In genomic region chr17:27968033-27968750, GRCm38 (mm10) we compare ENCODE assay signal across 15 mouse cellular contexts. TPM values are rescaled to one million over a fixed set of nuclear protein-coding genes. Genes with fewer than 3 reads are reported as not detected.
DNase-seq lines count a peak whose midpoint lies in the region; ATAC-seq and TF ChIP-seq lines count a peak whose summit lies in the region.
"Had no signal": no experiment of that assay in that cellular context is flagged by ENCODE, and none has a peak within 500 bp of the region (broad histone marks: within the 10 kb centered on the region; RNA-seq: fewer than 3 reads in every experiment).

No protein-coding gene starts in this region.

- no peak overlapping the region for H3K9ac ChIP-seq in liver, postnatal 0 days (replicated peaks)
- H3K9ac ChIP-seq in liver, embryonic 12.5 days = no peak overlapping the region
- no peak overlapping the region for H3K9ac ChIP-seq in hindbrain, embryonic 12.5 days
- H3K9ac ChIP-seq: embryonic facial prominence, embryonic 15.5 days; forebrain, embryonic 13.5 days; hindbrain, embryonic 15.5 days; liver, embryonic 13.5 days; stomach, embryonic 15.5 days had no signal

- ATAC-seq in liver, postnatal 0 days = no peak
- no peak for ATAC-seq in liver, embryonic 12.5 days
- no peak for ATAC-seq in hindbrain, embryonic 12.5 days (ENCODE audit: low FRiP score)
- ATAC-seq: forebrain, embryonic 13.5 days had no signal

- no peak overlapping the region for H3K4me2 ChIP-seq in liver, postnatal 0 days (ENCODE audit: low read depth, low read length)
- no peak overlapping the region for H3K4me2 ChIP-seq in liver, embryonic 12.5 days
- H3K4me2 ChIP-seq in hindbrain, embryonic 12.5 days (replicated peaks) = no peak overlapping the region
- H3K4me2 ChIP-seq: embryonic facial prominence, embryonic 15.5 days; forebrain, embryonic 13.5 days; hindbrain, embryonic 15.5 days; liver, embryonic 13.5 days; stomach, embryonic 15.5 days had no signal

- no peaks in the 10 kb centered on the region for H3K27me3 ChIP-seq in liver, postnatal 0 days (ENCODE audit: insufficient read depth, low read length)
- no peaks in the 10 kb centered on the region for H3K27me3 ChIP-seq in liver, embryonic 12.5 days (replicated peaks)
- no peaks in the 10 kb centered on the region for H3K27me3 ChIP-seq in hindbrain, embryonic 12.5 days
- H3K27me3 ChIP-seq: embryonic facial prominence, embryonic 15.5 days; forebrain, embryonic 13.5 days; hindbrain, embryonic 15.5 days; liver, embryonic 13.5 days; stomach, embryonic 15.5 days had no signal

- H3K4me1 ChIP-seq in liver, postnatal 0 days (ENCODE audit: insufficient read depth) = peaks cover 15% of the 10 kb centered on the region
- peaks cover 16% of the 10 kb centered on the region for H3K4me1 ChIP-seq in liver, embryonic 12.5 days
- H3K4me1 ChIP-seq in hindbrain, embryonic 12.5 days = peaks cover 18% of the 10 kb centered on the region
- H3K4me1 ChIP-seq: hindbrain, embryonic 15.5 days had no signal

- no peaks in the 10 kb centered on the region for H3K36me3 ChIP-seq in liver, postnatal 0 days (replicated peaks; ENCODE audit: insufficient read depth, low read length)
- no peaks in the 10 kb centered on the region for H3K36me3 ChIP-seq in liver, embryonic 12.5 days
- H3K36me3 ChIP-seq in hindbrain, embryonic 12.5 days = no peaks in the 10 kb centered on the region
- H3K36me3 ChIP-seq: embryonic facial prominence, embryonic 15.5 days; hindbrain, embryonic 15.5 days; liver, embryonic 13.5 days; stomach, embryonic 15.5 days had no signal

- no peaks in the 10 kb centered on the region for H3K9me3 ChIP-seq in liver, postnatal 0 days (ENCODE audit: low read length)
- no peaks in the 10 kb centered on the region for H3K9me3 ChIP-seq in liver, embryonic 12.5 days (replicated peaks)
- H3K9me3 ChIP-seq in hindbrain, embryonic 12.5 days (replicated peaks) = no peaks in the 10 kb centered on the region
- H3K9me3 ChIP-seq: embryonic facial prominence, embryonic 15.5 days; forebrain, embryonic 13.5 days; hindbrain, embryonic 15.5 days; liver, embryonic 13.5 days; stomach, embryonic 15.5 days had no signal

- no peak overlapping the region for H3K4me3 ChIP-seq in gastrocnemius, adult 2 months
- no peak overlapping the region for H3K4me3 ChIP-seq in liver, postnatal 0 days (ENCODE audit: low read depth, low read length)
- H3K4me3 ChIP-seq in liver, embryonic 12.5 days = no peak overlapping the region
- no peak overlapping the region for H3K4me3 ChIP-seq in hindbrain, embryonic 12.5 days
- H3K4me3 ChIP-seq: embryonic facial prominence, embryonic 15.5 days; forebrain, embryonic 13.5 days; hindbrain, embryonic 15.5 days; liver, embryonic 13.5 days; stomach, embryonic 15.5 days had no signal

- no peak for DNase-seq in gastrocnemius, adult 2 months
- no peak for DNase-seq in gastrocnemius, postnatal 4 days (ENCODE audit: low spot score in 2 of 2)
- no peak for DNase-seq in liver, postnatal 0 days
- DNase-seq in heart, postnatal 25 days (ENCODE audit: low spot score) = peak; percentile 34
- DNase-seq in testis, postnatal 10 days (ENCODE audit: low spot score) = peak; percentile 63
- no peak for DNase-seq in right cerebral cortex, postnatal 25 days
- DNase-seq: adrenal gland, adult 8-10 months; liver, embryonic 13.5 days; right cerebral cortex, postnatal 14 days had no signal

- WGBS in liver, postnatal 0 days (ENCODE audit: insufficient replicate concordance) = 74% methylated on average over 9 of the region's 9 CpGs
- WGBS in liver, embryonic 12.5 days (ENCODE audit: insufficient replicate concordance) = 69% methylated on average over 9 of the region's 9 CpGs
- WGBS in hindbrain, embryonic 12.5 days = 87% methylated on average over 9 of the region's 9 CpGs

- H3K27ac ChIP-seq in gastrocnemius, adult 2 months = peak overlapping the region; percentile 82
- H3K27ac ChIP-seq in liver, postnatal 0 days (ENCODE audit: low read depth) = peak overlapping the region; percentile 44; the same call in 1 of the 2 replicates
- H3K27ac ChIP-seq in liver, embryonic 12.5 days = no peak overlapping the region
- H3K27ac ChIP-seq in hindbrain, embryonic 12.5 days = no peak overlapping the region
- H3K27ac ChIP-seq: forebrain, embryonic 13.5 days; hindbrain, embryonic 15.5 days; liver, embryonic 13.5 days had no signal

- no peak for TF ChIP-seq EP300 in liver, postnatal 0 days (IDR thresholded peaks at IDR 0.05; ENCODE audit: low read depth)

- TF ChIP-seq CTCF in gastrocnemius, adult 2 months (IDR thresholded peaks at IDR 0.05) = no peak
- no peak for TF ChIP-seq CTCF in liver, postnatal 0 days (IDR thresholded peaks at IDR 0.05; ENCODE audit: low read depth)

- intact Hi-C loops in gastrocnemius, adult 2 months (cut with DNase I) = no loop called here
- intact Hi-C loops in heart, postnatal 25 days (cut with DNase I) = no loop called here

RNA-seq across cellular contexts. Expression of gene Taf11, which starts 58.5 kb away (rescaled TPM):
- 10 to 100 TPM; 14.0 to 19.1 TPM for total RNA-seq in gastrocnemius, adult 2 months (2021)
- total RNA-seq in gastrocnemius, postnatal 4 days (2021) = 10 to 100 TPM; 27.7 to 27.9 TPM
- polyA plus RNA-seq in liver, postnatal 0 days (2015; fragmentation: Nextera tagmentation; extraction: Ambion mirVana) = 17.4 and 17.8 TPM in 2 replicates
- 36.4 and 40.6 TPM in 2 replicates for polyA plus RNA-seq in liver, embryonic 12.5 days (2016; fragmentation: Nextera tagmentation; extraction: Ambion mirVana)
- total RNA-seq in heart, postnatal 25 days (2021) = 10 to 100 TPM; 21.3 to 22.5 TPM
- 89.7 and 96.9 TPM in 2 replicates for polyA plus RNA-seq in hindbrain, embryonic 12.5 days (2016; fragmentation: Nextera tagmentation; extraction: Ambion mirVana)

RNA-seq across cellular contexts. Expression of gene Anks1, which starts 59.1 kb away (rescaled TPM):
- total RNA-seq in gastrocnemius, adult 2 months (2021) = 10 to 100 TPM in 1 of 2 experiments, 1 to 10 TPM in 1; 8.8 to 23.4 TPM
- 10 to 100 TPM; 38.3 to 40.1 TPM for total RNA-seq in gastrocnemius, postnatal 4 days (2021)
- polyA plus RNA-seq in liver, postnatal 0 days (2015; fragmentation: Nextera tagmentation; extraction: Ambion mirVana) = 2.3 and 3.0 TPM in 2 replicates
- 6.7 and 7.5 TPM in 2 replicates for polyA plus RNA-seq in liver, embryonic 12.5 days (2016; fragmentation: Nextera tagmentation; extraction: Ambion mirVana)
- total RNA-seq in heart, postnatal 25 days (2021) = 10 to 100 TPM; 56.8 to 61.6 TPM
- 86.0 and 91.5 TPM in 2 replicates for polyA plus RNA-seq in hindbrain, embryonic 12.5 days (2016; fragmentation: Nextera tagmentation; extraction: Ambion mirVana)

Comparison
In these comparisons a context has a peak if more than half of its experiments do, and no peak if none do; other contexts are left out.
1. H3K27ac ChIP-seq: peak in gastrocnemius, adult 2 months (single experiment) and liver, postnatal 0 days (single experiment); none in liver, embryonic 12.5 days (single experiment) and hindbrain, embryonic 12.5 days (single experiment).
2. DNase-seq: peak in heart, postnatal 25 days (single experiment) and testis, postnatal 10 days (single experiment); none in gastrocnemius, adult 2 months (single experiment), gastrocnemius, postnatal 4 days (0 of 2), liver, postnatal 0 days (single experiment) and right cerebral cortex, postnatal 25 days (single experiment).